Mouse (Mus musculus) G1E (cell line): ENCODE results near the gene Aplnr.

Experiments
- CTCF ChIP-seq: IDR thresholded peaks from 2 replicates; pipeline ENCODE4 v1.5.1; 2012; ENCODE audit warnings: low read depth, low read length, inconsistent platforms, mixed read lengths
- POLR2AphosphoS5 ChIP-seq: IDR thresholded peaks from 2 replicates; pipeline ENCODE4 v1.6.1; 2012; ENCODE audit warnings: low read depth, low read length, inconsistent platforms; ENCODE audit not compliant: insufficient replicate concordance

GRCm38 (mm10) chr2:85151233-85151632 lies 15.2 kb downstream of the Aplnr start:
- no peak for TF ChIP-seq CTCF
- no peak for TF ChIP-seq POLR2AphosphoS5
